Mouse (Mus musculus): ENCODE measurements around the gene Fbxo5. TPM values are rescaled to one million over a fixed set of nuclear protein-coding genes. Genes with fewer than 3 reads are reported as not detected.

Gene Fbxo5
- 37.9 and 40.9 TPM in 2 replicates for polyA plus RNA-seq (2015; fragmentation: Nextera tagmentation; extraction: Ambion mirVana)

DNA sequence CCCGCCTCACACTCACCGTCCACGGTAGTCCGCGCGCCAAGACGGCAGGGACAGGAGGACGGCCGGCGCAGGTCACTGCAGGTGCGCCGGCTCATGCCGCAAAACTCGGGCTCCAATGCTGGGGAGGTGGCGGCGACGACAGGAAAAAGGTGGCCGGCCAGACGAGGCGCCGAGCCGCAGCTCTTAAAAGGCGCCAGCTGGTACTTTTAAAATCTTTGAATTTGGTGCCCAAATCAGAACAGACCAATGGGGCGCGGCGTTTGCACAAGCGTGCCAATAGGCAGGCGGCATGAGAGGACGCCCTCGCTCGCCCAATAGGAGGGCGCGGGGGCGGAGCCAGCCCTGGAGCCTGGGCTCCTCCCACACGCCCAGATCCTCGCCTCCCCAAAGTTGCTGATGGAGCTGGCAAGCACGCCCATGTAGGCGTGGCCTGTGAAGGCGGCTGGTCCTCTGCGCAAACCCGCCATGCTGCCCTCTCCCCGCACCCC is at the start of gene Fbxo5:
Fbxo5 (minus strand) TSS at position 358 of the 488 bp plus-strand sequence.
- peak; percentile 95 for ATAC-seq (replicated peaks; ENCODE audit: insufficient number of reproducible peaks, insufficient read depth, low FRiP score, low read depth)
- H3K27me3 ChIP-seq, result no peaks in the 10 kb centered on the region
- peaks cover 33% of the 10 kb centered on the region for H3K4me1 ChIP-seq (replicated peaks)
- H3K9ac ChIP-seq, result peak within 1 kb of the TSS; percentile 73
- H3K36me3 ChIP-seq, result peaks cover 14% of the 10 kb centered on the region
- peak within 1 kb of the TSS; percentile 95 for H3K27ac ChIP-seq
- H3K4me3 ChIP-seq, result peak within 1 kb of the TSS; percentile 63
- peak within 1 kb of the TSS; percentile 89 for H3K4me2 ChIP-seq
- under 1% methylated on average over 42 of the region's 42 CpGs for WGBS
- H3K9me3 ChIP-seq (replicated peaks), result no peaks in the 10 kb centered on the region

DNA sequence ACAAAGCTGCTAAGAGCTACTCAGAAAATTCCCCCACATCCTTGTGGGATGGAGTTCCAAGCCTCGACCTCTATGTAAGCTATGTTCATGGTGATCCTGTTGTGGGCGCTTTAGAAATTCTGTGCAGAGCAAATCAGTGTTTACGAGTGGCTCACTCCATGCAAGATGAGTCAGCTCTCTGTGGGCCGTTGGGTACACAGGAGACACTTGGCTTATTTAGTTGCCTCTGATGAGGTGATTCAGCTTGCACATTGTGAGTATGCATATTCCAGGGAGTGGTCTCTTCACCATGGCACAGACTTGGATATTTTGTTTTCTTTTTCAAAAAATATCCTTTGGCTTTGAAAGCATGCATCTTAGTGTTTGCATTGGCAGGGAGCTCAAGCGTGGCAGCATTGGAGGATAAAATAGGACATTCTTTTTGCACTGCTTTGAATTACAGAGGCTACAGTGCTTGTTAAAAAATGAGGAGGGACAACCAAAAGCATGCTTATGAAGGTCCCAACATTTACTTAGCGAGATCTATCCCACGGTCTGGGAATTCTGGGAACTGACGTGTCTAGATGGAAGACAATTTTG is 48.0 kb upstream of the Fbxo5 start:
- H3K27me3 ChIP-seq, result no peaks in the 10 kb centered on the region

DNA sequence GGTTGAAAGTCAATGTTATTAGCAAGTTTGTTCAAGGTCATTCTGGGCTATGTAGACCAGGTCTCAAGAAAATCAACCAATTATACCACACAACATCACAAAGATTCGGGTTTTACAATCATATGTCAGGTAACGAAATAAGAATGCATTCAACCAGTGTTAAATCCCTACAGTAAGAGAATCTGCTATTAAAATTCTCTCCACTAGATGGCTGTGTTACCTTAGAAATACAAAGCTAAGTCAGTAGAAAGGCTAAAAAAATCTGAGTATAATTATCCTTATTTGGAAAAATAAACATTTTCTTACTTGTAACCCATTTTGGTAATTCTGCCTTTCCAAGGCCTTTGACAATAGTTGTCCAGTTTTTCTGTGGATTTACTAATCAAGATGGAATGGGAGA is 41.5 kb upstream of the Fbxo5 start:
- Histone ChIP-seq H3K9ac (no peak overlapping the region), H3K4me3 (no peak overlapping the region), H3K27ac (no peak overlapping the region), H3K27me3 (no peaks in the 10 kb centered on the region), H3K36me3 (no peaks in the 10 kb centered on the region), H3K4me1 (replicated peaks) (no peaks in the 10 kb centered on the region), H3K4me2 (no peak overlapping the region), H3K9me3 (replicated peaks) (no peaks in the 10 kb centered on the region)
- WGBS, result 30% methylated on average over 2 of the region's 2 CpGs
- no peak for ATAC-seq (replicated peaks; ENCODE audit: insufficient number of reproducible peaks, insufficient read depth, low FRiP score, low read depth)

More for the DNA sequence above, 48.0 kb upstream of the Fbxo5 start:
- H3K4me3 ChIP-seq, result no peak overlapping the region
- H3K4me1 ChIP-seq (replicated peaks), result no peaks in the 10 kb centered on the region
- H3K9ac ChIP-seq, result no peak overlapping the region
- 83% methylated on average over 8 of the region's 8 CpGs for WGBS
- ATAC-seq (replicated peaks; ENCODE audit: insufficient number of reproducible peaks, insufficient read depth, low FRiP score, low read depth), result no peak
- no peaks in the 10 kb centered on the region for H3K9me3 ChIP-seq (replicated peaks)
- H3K4me2 ChIP-seq, result no peak overlapping the region
- no peak overlapping the region for H3K27ac ChIP-seq
- H3K36me3 ChIP-seq, result no peaks in the 10 kb centered on the region

DNA sequence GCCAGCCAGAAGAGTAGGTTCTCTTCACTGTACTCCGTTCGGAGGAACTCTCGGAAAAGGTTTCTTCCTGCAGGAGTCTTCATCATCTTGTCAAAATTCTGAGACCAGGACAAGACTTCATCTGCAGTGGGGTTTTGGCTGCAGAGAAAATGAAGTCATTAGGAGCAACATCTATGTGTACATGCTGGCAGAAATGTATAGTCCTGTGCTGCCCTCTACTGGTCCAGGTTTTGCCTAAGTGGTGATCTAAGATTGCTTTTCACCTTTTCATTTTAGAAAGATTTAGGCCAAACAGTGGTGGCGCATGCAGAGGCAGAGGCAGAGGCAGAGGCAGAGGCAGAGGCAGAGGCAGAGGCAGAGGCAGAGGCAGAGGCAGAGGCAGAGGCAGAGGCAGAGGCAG is 36.0 kb upstream of the Fbxo5 start:
- 70% methylated on average over 4 of the region's 4 CpGs for WGBS
- ATAC-seq (replicated peaks; ENCODE audit: insufficient number of reproducible peaks, insufficient read depth, low FRiP score, low read depth), result no peak
- no peak overlapping the region for H3K4me2 ChIP-seq
- H3K27me3 ChIP-seq, result no peaks in the 10 kb centered on the region
- H3K9me3 ChIP-seq (replicated peaks), result no peaks in the 10 kb centered on the region
- no peak overlapping the region for H3K4me3 ChIP-seq
- no peaks in the 10 kb centered on the region for H3K4me1 ChIP-seq (replicated peaks)
- no peak overlapping the region for H3K9ac ChIP-seq
- H3K36me3 ChIP-seq, result no peaks in the 10 kb centered on the region
- H3K27ac ChIP-seq, result no peak overlapping the region

DNA sequence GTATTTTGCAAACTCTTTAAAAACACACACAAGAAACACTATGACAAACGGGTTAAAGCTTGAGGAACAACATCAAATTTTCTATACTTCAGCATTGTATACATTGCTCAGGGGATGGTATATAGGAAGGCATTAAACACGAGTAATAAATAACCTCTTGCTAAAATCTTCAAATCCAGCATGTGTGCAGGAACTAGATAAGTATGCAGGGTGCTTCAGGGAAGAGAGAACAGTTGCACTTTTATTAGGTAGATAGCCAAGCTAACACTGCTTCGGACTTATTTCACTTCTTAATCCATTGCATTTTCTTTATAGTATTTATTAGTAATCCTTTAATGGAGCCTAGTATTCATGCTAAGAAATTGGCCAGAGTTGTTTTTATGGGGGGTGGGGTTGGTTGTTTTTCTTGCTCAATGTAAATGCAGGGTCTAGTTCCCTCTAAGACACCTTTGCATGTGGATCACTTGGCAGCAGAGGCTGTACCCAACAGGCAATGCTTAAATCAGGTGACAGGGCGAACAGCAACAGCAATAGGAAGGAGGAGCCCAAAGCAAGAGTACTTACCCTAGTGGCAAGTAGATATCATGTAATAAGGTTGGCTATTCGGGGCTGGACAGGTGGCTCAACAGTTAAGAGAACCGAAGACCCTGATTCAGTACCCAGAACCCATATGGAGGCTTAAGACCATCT is 21.1 kb upstream of the Fbxo5 start:
- 68% methylated on average over 6 of the region's 6 CpGs for WGBS
- no peaks in the 10 kb centered on the region for H3K9me3 ChIP-seq (replicated peaks)
- no peak overlapping the region for H3K4me2 ChIP-seq
- ATAC-seq (replicated peaks; ENCODE audit: insufficient number of reproducible peaks, insufficient read depth, low FRiP score, low read depth), result no peak
- H3K4me1 ChIP-seq (replicated peaks), result peaks cover 11% of the 10 kb centered on the region
- no peak overlapping the region for H3K27ac ChIP-seq
- no peak overlapping the region for H3K9ac ChIP-seq
- no peaks in the 10 kb centered on the region for H3K27me3 ChIP-seq
- no peaks in the 10 kb centered on the region for H3K36me3 ChIP-seq
- no peak overlapping the region for H3K4me3 ChIP-seq

DNA sequence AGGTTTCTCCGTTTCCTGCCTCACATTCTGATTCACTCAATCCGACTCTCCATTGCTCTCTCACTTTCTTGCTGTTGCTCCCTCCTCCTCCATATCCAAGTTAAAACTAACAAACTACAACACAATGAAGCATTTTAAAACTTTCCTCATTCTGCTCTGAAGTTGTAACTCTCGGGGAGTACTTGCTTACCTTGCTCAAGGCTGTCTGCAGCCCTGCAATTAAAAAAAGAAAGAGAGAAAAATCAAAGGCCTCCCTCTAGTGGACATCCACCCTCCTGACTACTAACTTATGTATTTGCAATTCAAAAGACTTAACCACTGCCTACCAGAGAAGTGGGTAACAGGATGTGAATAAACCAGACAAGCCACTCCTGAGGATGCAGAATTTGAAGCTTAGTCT is 19.4 kb upstream of the Fbxo5 start:
- WGBS, result 2% methylated on average over 3 of the region's 3 CpGs
- H3K27me3 ChIP-seq, result no peaks in the 10 kb centered on the region
- peak overlapping the region; percentile 49 for H3K9ac ChIP-seq
- H3K36me3 ChIP-seq, result peaks cover 5% of the 10 kb centered on the region
- no peak for ATAC-seq (replicated peaks; ENCODE audit: insufficient number of reproducible peaks, insufficient read depth, low FRiP score, low read depth)
- H3K4me2 ChIP-seq, result peak overlapping the region; percentile 81
- peaks cover 12% of the 10 kb centered on the region for H3K4me1 ChIP-seq (replicated peaks)
- peak overlapping the region; percentile 97 for H3K27ac ChIP-seq
- peak overlapping the region; percentile 95 for H3K4me3 ChIP-seq
- no peaks in the 10 kb centered on the region for H3K9me3 ChIP-seq (replicated peaks)

DNA sequence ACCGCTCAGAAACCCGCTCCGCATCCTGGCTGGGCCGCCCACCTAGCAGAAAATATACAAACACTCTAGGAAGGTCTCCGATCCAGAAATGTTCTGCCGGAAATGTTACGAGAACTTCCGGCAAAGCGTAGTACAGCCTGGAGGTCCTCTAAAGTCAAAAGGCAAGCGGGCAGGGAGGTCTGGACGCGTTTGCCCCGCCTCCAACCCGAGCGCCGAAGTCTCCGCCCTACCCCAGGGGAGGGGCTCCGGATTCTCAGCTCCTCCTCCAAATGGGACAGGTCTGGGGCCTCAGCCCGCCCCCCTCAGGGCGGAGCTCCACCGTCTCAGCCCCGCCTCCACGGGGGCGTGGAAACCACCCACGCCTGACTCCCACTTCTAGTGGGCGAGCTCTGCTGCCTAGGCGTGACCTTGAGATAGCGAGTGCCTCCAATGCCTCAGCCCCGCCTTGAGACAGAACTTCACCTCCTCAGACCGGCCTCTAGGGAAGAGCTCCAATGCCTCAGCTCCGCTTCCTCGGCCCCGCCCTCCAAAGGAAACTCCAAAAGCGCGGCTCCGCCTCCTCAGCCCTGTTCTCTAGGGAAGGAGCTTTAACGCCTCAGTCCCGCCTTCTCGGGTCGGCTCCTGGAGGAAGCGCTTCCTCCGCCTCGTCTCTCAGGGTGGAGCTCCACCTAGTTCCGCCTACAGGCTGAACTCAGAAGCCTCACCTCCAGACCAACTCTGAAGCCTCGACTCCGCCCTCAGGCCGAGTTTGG is 18.5 kb upstream of the Fbxo5 start, which contains the start of gene Mtrf1l:
Mtrf1l (minus strand) TSS at position 171 of the 752 bp plus-strand sequence.
- Histone ChIP-seq H3K4me2 (peak within 1 kb of the TSS; percentile 81), H3K4me3 (peak within 1 kb of the TSS; percentile 95), H3K9me3 (replicated peaks) (no peaks in the 10 kb centered on the region), H3K36me3 (peaks cover 13% of the 10 kb centered on the region), H3K9ac (peak within 1 kb of the TSS; percentile 94), H3K4me1 (replicated peaks) (peaks cover 12% of the 10 kb centered on the region), H3K27me3 (no peaks in the 10 kb centered on the region), H3K27ac (peak within 1 kb of the TSS; percentile 97)
- peak; percentile 96 for ATAC-seq (replicated peaks; ENCODE audit: insufficient number of reproducible peaks, insufficient read depth, low FRiP score, low read depth)
- 0% methylated on average over 47 of the region's 47 CpGs for WGBS

DNA sequence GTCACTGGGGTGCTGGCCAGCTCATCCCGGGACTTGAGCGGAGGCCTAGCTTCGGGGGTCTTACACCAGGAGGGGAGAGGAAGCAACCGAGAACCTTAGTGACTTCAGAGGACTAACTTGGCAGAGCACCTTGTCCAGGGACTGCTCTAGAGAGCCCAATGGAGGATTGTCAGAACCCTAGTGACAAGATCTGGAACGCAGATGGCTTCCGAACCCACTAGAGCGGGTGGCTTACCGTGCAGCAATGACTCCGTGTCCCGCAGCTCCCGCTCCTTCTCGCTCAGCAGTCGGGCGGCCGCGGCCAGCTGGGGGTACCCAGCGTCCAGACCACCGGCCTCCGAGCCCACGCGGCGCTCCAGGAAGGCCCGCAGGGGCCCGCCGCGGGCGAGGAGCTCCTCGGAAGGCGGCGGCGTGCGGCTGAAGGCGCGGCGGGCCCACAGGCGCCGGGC is 17.9 kb upstream of the Fbxo5 start:
- Histone ChIP-seq H3K4me2 (peak overlapping the region; percentile 73), H3K36me3 (peaks cover 19% of the 10 kb centered on the region), H3K4me3 (peak overlapping the region; percentile 95), H3K4me1 (replicated peaks) (peaks cover 12% of the 10 kb centered on the region), H3K9me3 (replicated peaks) (no peaks in the 10 kb centered on the region), H3K27me3 (no peaks in the 10 kb centered on the region), H3K9ac (peak overlapping the region; percentile 94), H3K27ac (peak overlapping the region; percentile 97)
- WGBS, result 0% methylated on average over 37 of the region's 37 CpGs
- peak; percentile 10 for ATAC-seq (replicated peaks; ENCODE audit: insufficient number of reproducible peaks, insufficient read depth, low FRiP score, low read depth)

DNA sequence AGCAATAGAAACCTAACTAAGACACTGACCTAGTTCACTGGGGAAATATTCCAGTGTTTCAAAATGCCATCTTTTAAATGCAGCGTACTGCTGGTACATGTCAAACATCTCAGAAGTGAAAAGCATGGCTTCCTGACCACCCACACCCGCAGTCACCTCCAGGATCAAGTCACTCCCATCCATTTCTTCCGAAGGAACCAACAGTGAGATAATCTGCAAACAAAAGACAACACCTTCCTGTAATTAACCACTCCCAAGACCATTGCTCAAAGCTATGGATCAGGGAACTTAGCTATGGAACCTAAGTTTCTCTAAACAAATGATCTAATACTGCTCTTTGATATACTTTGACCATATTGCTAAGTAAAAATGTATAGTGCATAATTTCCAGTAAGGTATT is 13.4 kb upstream of the Fbxo5 start:
- Histone ChIP-seq H3K9ac (no peak overlapping the region), H3K4me2 (no peak overlapping the region), H3K36me3 (peaks cover 57% of the 10 kb centered on the region), H3K4me1 (replicated peaks) (peaks cover 12% of the 10 kb centered on the region), H3K4me3 (no peak overlapping the region), H3K27ac (no peak overlapping the region), H3K9me3 (replicated peaks) (no peaks in the 10 kb centered on the region), H3K27me3 (no peaks in the 10 kb centered on the region)
- WGBS, result 94% methylated on average over 3 of the region's 3 CpGs
- no peak for ATAC-seq (replicated peaks; ENCODE audit: insufficient number of reproducible peaks, insufficient read depth, low FRiP score, low read depth)

DNA sequence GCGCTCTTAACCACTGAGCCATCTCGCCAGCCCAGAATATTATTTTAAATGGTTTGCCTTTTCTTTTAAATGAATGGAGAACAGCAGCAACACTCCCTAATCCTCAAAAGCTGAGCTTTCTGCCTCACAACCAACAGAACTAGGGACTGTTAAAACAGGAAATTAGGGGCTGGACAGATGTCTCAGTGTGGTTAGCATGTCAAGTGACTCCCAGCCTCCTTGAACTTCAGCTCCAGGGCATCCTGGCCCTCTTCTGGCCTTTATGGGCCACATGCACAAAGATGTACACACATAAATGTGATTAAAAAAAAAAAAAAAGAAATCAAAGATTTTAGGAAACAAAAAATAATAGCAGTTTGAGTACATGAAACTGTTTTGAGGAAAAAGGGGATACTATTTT is 10.6 kb upstream of the Fbxo5 start:
- no peaks in the 10 kb centered on the region for H3K27me3 ChIP-seq
- no peak for ATAC-seq (replicated peaks; ENCODE audit: insufficient number of reproducible peaks, insufficient read depth, low FRiP score, low read depth)
- no peaks in the 10 kb centered on the region for H3K9me3 ChIP-seq (replicated peaks)
- H3K27ac ChIP-seq, result no peak overlapping the region
- H3K9ac ChIP-seq, result no peak overlapping the region
- peaks cover 82% of the 10 kb centered on the region for H3K36me3 ChIP-seq
- no peaks in the 10 kb centered on the region for H3K4me1 ChIP-seq (replicated peaks)
- H3K4me2 ChIP-seq, result no peak overlapping the region
- no peak overlapping the region for H3K4me3 ChIP-seq
- 95% methylated on average over 2 of the region's 2 CpGs for WGBS

DNA sequence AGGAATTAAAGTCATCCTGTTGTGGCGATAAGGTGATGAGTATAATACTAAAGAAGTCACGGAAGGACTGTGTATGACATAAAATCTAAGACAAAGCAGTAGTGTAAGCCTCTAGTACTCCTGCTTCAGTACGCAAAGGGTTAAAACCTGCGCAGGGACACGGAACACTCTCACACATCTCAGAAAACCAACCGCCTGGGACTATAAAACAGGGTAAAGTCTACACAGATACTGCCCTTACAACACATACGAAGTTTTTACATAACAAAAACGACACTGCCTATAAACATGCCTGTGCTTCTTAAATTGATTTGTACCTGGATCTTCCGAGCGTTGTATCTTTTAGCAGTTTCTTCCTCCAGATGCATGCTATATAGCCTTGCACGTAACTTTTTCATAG is 8.3 kb upstream of the Fbxo5 start:
- no peak overlapping the region for H3K9ac ChIP-seq
- H3K9me3 ChIP-seq (replicated peaks), result no peaks in the 10 kb centered on the region
- ATAC-seq (replicated peaks; ENCODE audit: insufficient number of reproducible peaks, insufficient read depth, low FRiP score, low read depth), result no peak
- no peak overlapping the region for H3K4me2 ChIP-seq
- H3K27ac ChIP-seq, result no peak overlapping the region
- H3K36me3 ChIP-seq, result peaks cover 66% of the 10 kb centered on the region
- no peak overlapping the region for H3K4me3 ChIP-seq
- WGBS, result 90% methylated on average over 11 of the region's 11 CpGs
- no peaks in the 10 kb centered on the region for H3K4me1 ChIP-seq (replicated peaks)
- no peaks in the 10 kb centered on the region for H3K27me3 ChIP-seq

Data from heart, embryonic 15.5 days (tissue).